Mouse (Mus musculus) midbrain, embryonic 15.5 days (tissue): ENCODE data around the gene Ostc. TPM values are rescaled to one million over a fixed set of nuclear protein-coding genes. Genes with fewer than 3 reads are reported as not detected.
A peak's percentile ranks its signal among the peaks of the same experiment; 100 is the strongest.

Experiments used
- ATAC-seq: fragments of 200-750 bp; cut with Nextera tagmentation; replicated peaks from 2 replicates; pipeline ENCODE4 v1.8.0; 2017; ENCODE audit warnings: moderate TSS enrichment
- H3K27ac ChIP-seq: fragments of 300-500 bp; sonication (generic); 2 replicates; pipeline ENCODE4 v1.5.1; 2015; ENCODE audit warnings: mild to moderate bottlenecking, inconsistent platforms
- H3K27me3 ChIP-seq: fragments of 300-500 bp; sonication (generic); replicated peaks from 2 replicates; pipeline ENCODE4 v1.6.1; 2015; ENCODE audit warnings: inconsistent platforms
- H3K36me3 ChIP-seq: fragments of 300-500 bp; sonication (generic); replicated peaks from 2 replicates; pipeline ENCODE4 v1.6.1; 2015; ENCODE audit warnings: inconsistent platforms
- H3K4me1 ChIP-seq: fragments of 300-500 bp; sonication (generic); 2 replicates; pipeline ENCODE4 v1.6.1; 2015; ENCODE audit warnings: inconsistent platforms
- H3K4me2 ChIP-seq: fragments of 300-500 bp; sonication (generic); 2 replicates; pipeline ENCODE4 v1.6.1; 2015; ENCODE audit warnings: inconsistent platforms, mild to moderate bottlenecking, moderate library complexity
- H3K4me3 ChIP-seq: fragments of 300-500 bp; sonication (generic); 2 replicates; pipeline ENCODE4 v1.5.1; 2015; ENCODE audit warnings: mild to moderate bottlenecking, inconsistent platforms
- H3K9ac ChIP-seq: fragments of 300-500 bp; sonication (generic); 2 replicates; pipeline ENCODE4 v1.6.1; 2015; ENCODE audit warnings: mild to moderate bottlenecking, inconsistent platforms
- H3K9me3 ChIP-seq: fragments of 300-500 bp; sonication (generic); 2 replicates; pipeline ENCODE4 v1.6.1; 2016; ENCODE audit warnings: inconsistent platforms
- WGBS: fragments of 180-500 bp; shearing (Covaris S2); methylation state at CpG from one replicate; pipeline ENCODE4 v1.1.7; 2015; ENCODE audit warnings: mixed read lengths; 5-methylcytosine and 5-hydroxymethylcytosine counted together
- polyA plus RNA-seq: library from polyadenylated mRNA; unstranded; fragments of >200 nt; fragmentation: Nextera tagmentation; extraction: Ambion mirVana; gene quantifications from 2 replicates; pipeline ENCODE4 v1.2.1, GENCODE M21; 2015

Gene Ostc
- polyA plus RNA-seq, 1 experiment from 2014 or later = 209 TPM

DNA sequence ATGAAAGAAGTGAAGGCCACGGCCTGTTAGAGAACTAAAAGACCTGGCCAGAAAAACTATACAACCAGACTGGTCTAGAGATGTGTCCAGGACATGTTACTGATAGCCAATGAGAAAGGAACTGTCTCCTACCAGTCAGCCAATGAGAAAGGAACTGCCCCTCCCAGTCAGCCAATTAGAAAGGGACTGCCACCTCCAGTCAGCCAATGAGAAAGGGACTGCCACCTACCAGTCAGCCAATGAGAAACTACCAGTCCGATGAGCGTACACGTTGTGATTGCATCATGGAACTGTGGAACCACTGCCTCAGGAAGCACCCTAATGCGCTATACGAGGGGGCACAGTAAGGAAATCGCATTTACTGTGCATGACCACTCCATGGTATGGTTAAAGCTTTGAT is 14.5 kb downstream of the Ostc start:
- Histone ChIP-seq H3K9me3 (no peaks in the 10 kb centered on the region), H3K4me1 (peaks cover 10% of the 10 kb centered on the region), H3K27me3 (no peaks in the 10 kb centered on the region), H3K4me2 (no peak overlapping the region), H3K4me3 (no peak overlapping the region), H3K27ac (no peak overlapping the region), H3K36me3 (peaks cover 4% of the 10 kb centered on the region; the same call in 1 of the 2 replicates), H3K9ac (no peak overlapping the region)
- 94% methylated on average over 7 of the region's 7 CpGs for WGBS
- ATAC-seq = no peak

- Histone ChIP-seq H3K27ac (no peak overlapping the region), H3K36me3 (peaks cover 4% of the 10 kb centered on the region; the same call in 1 of the 2 replicates), H3K4me3 (no peak overlapping the region), H3K9ac (no peak overlapping the region), H3K27me3 (no peaks in the 10 kb centered on the region), H3K4me2 (no peak overlapping the region), H3K4me1 (peaks cover 10% of the 10 kb centered on the region), H3K9me3 (no peaks in the 10 kb centered on the region)
- WGBS = 61% methylated on average over 9 of the region's 9 CpGs
- ATAC-seq = 0 out of 2 replicates have a peak, but pooled peaks have one; percentile 21
Observed at GRCm38 (mm10) chr3:130694041-130694593, 15.1 kb downstream of the Ostc start.

DNA sequence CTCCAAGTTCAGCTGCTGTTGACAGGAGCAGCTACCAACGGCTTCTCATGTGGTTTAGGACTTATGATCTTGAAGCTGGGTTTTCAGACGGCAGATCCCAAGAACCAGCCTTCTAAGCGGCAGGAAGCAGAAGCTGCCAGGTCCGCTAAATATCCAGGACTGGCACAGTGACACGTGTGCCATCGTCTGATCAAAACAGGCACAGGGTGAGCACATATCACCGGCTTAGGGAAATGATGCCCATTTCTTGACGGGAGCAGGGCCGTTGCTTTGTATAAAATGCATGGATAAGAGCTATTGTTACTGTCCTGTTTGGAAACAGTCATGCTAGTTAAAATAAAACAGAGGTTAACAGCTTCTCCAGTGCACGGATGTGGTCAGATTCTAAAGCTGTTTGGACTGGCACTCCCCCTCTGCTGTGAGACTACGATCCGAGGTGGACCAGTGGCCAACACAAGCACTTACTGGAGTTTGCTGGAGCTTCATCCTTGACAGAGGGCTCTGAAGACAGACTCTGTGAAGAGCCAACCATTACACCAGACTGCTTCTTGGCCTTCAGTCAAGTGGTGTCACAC is 17.6 kb downstream of the Ostc start:
- no peaks in the 10 kb centered on the region for H3K27me3 ChIP-seq
- no peaks in the 10 kb centered on the region for H3K9me3 ChIP-seq
- peaks cover 4% of the 10 kb centered on the region; the same call in 1 of the 2 replicates for H3K36me3 ChIP-seq
- H3K4me2 ChIP-seq = peak overlapping the region; percentile 53
- H3K9ac ChIP-seq = peak overlapping the region; percentile 25; the same call in 1 of the 2 replicates
- H3K27ac ChIP-seq = no peak overlapping the region
- peak overlapping the region; percentile 28 for H3K4me3 ChIP-seq
- ATAC-seq = no peak
- peaks cover 10% of the 10 kb centered on the region for H3K4me1 ChIP-seq
- 40% methylated on average over 12 of the region's 12 CpGs for WGBS

- H3K9ac ChIP-seq = peak overlapping the region; percentile 25
- no peak; the same call in 1 of the 2 replicates for ATAC-seq
- H3K4me1 ChIP-seq = peaks cover 10% of the 10 kb centered on the region
Observed at GRCm38 (mm10) chr3:130690834-130691595, 18.2 kb downstream of the Ostc start.

GRCm38 (mm10) chr3:130689630-130690029 is 19.6 kb downstream of the Ostc start:
- H3K9ac ChIP-seq = no peak overlapping the region
- ATAC-seq = peak; percentile 79
- no peak overlapping the region for H3K4me3 ChIP-seq
- WGBS = 18% methylated on average over 12 of the region's 12 CpGs
- peak overlapping the region; percentile 35 for H3K4me2 ChIP-seq
- peaks cover 10% of the 10 kb centered on the region for H3K4me1 ChIP-seq
- no peaks in the 10 kb centered on the region for H3K9me3 ChIP-seq
- no peaks in the 10 kb centered on the region for H3K36me3 ChIP-seq
- H3K27me3 ChIP-seq = no peaks in the 10 kb centered on the region
- H3K27ac ChIP-seq = no peak overlapping the region

More at GRCm38 (mm10) chr3:130690834-130691595, 18.2 kb downstream of the Ostc start:
- Histone ChIP-seq H3K9me3 (no peaks in the 10 kb centered on the region), H3K27ac (no peak overlapping the region), H3K4me2 (peak overlapping the region; percentile 53), H3K4me3 (peak overlapping the region; percentile 28), H3K36me3 (no peaks in the 10 kb centered on the region; the same call in 1 of the 2 replicates), H3K27me3 (no peaks in the 10 kb centered on the region)
- 13% methylated on average over 20 of the region's 20 CpGs for WGBS

- Histone ChIP-seq H3K27me3 (no peaks in the 10 kb centered on the region), H3K4me3 (no peak overlapping the region), H3K4me1 (peaks cover 10% of the 10 kb centered on the region), H3K36me3 (no peaks in the 10 kb centered on the region), H3K4me2 (no peak overlapping the region), H3K27ac (no peak overlapping the region), H3K9me3 (no peaks in the 10 kb centered on the region), H3K9ac (no peak overlapping the region)
- 100% methylated on average over 1 of the region's 1 CpGs for WGBS
- ATAC-seq = no peak
Observed at GRCm38 (mm10) chr3:130687051-130687450, 22.2 kb downstream of the Ostc start.

GRCm38 (mm10) chr3:130685014-130685366 is 24.3 kb downstream of the Ostc start:
- ATAC-seq = no peak
- H3K4me2 ChIP-seq = no peak overlapping the region
- 89% methylated on average over 8 of the region's 8 CpGs for WGBS

DNA sequence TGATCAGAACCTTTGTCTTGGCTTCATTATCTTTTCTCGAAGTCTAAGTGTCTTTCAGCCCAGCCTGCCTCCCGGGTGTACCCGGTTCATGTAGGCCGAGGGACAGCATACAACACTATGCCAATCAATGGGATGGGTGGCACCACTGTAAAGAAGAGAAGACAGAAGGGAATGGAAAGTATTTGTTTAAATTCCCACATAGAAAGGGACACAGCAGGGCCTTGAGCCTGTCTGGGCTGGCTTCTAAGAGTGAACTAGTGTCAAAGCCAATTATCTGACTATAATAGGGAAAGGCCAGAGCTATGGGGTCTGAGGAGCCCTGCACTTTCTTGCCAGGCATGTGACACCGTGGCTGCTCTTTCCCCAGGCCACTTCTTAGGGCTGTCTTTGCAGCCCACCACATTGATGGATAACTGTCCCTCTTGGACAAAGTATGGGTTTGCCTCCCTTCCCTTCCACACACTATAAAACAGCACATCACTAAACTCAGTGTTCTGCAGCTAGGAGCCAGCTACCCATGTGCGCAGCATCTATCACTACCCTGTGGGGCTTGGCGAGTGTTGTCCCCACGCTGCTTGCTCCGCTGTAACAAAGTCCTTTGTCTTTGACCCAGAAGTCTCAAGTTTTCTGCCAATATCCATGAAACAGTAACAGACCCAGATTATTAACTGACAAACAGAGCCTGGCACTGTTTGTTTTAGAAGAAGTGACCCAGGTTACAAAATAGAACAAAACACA is 24.8 kb downstream of the Ostc start:
- Histone ChIP-seq H3K27ac (no peak overlapping the region), H3K4me2 (no peak overlapping the region), H3K9me3 (no peaks in the 10 kb centered on the region), H3K36me3 (no peaks in the 10 kb centered on the region), H3K27me3 (no peaks in the 10 kb centered on the region), H3K4me1 (no peaks in the 10 kb centered on the region), H3K9ac (no peak overlapping the region), H3K4me3 (no peak overlapping the region)
- WGBS = 70% methylated on average over 9 of the region's 9 CpGs
- no peak for ATAC-seq

More at GRCm38 (mm10) chr3:130685014-130685366, 24.3 kb downstream of the Ostc start:
- no peak overlapping the region for H3K4me3 ChIP-seq
- no peaks in the 10 kb centered on the region for H3K27me3 ChIP-seq
- no peaks in the 10 kb centered on the region for H3K4me1 ChIP-seq
- H3K9ac ChIP-seq = no peak overlapping the region
- no peak overlapping the region for H3K27ac ChIP-seq
- no peaks in the 10 kb centered on the region for H3K36me3 ChIP-seq
- H3K9me3 ChIP-seq = no peaks in the 10 kb centered on the region

- H3K27ac ChIP-seq = no peak overlapping the region
- H3K4me2 ChIP-seq = no peak overlapping the region
- no peaks in the 10 kb centered on the region for H3K9me3 ChIP-seq
- H3K9ac ChIP-seq = no peak overlapping the region
- no peaks in the 10 kb centered on the region for H3K36me3 ChIP-seq
- no peaks in the 10 kb centered on the region for H3K27me3 ChIP-seq
- ATAC-seq = no peak
- no peaks in the 10 kb centered on the region for H3K4me1 ChIP-seq
- 77% methylated on average over 8 of the region's 8 CpGs for WGBS
- no peak overlapping the region for H3K4me3 ChIP-seq
Observed at GRCm38 (mm10) chr3:130683836-130684235, 25.4 kb downstream of the Ostc start.

- WGBS = 87% methylated on average over 9 of the region's 9 CpGs
- no peaks in the 10 kb centered on the region for H3K4me1 ChIP-seq
- ATAC-seq = no peak
- H3K27ac ChIP-seq = no peak overlapping the region
- no peak overlapping the region for H3K4me2 ChIP-seq
- H3K9me3 ChIP-seq = no peaks in the 10 kb centered on the region
- no peak overlapping the region for H3K4me3 ChIP-seq
- H3K27me3 ChIP-seq = no peaks in the 10 kb centered on the region
- no peaks in the 10 kb centered on the region for H3K36me3 ChIP-seq
- no peak overlapping the region for H3K9ac ChIP-seq
Observed at GRCm38 (mm10) chr3:130682183-130682582, 27.1 kb downstream of the Ostc start.

DNA sequence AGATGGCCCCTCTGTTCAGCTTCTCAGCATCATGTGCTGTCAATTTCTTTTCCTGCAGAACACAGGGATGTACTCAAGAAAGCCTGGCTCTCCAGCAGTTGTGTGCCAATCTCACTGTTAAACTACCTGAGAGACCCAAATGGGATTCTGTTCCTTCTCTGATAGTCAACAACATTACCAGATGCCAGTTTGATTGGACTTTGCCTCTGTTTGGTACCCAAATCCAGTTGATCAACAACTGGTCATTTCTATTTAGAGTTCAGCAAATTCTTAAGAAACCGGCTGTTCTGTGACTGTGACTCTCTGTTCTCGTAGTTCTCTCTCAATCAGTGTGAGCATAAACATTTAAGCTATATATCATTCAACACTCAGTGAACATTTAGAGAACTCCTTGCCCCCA is 28.0 kb downstream of the Ostc start:
- Histone ChIP-seq H3K9ac (no peak overlapping the region), H3K27ac (no peak overlapping the region), H3K36me3 (no peaks in the 10 kb centered on the region), H3K4me3 (no peak overlapping the region), H3K4me1 (no peaks in the 10 kb centered on the region), H3K4me2 (no peak overlapping the region), H3K27me3 (no peaks in the 10 kb centered on the region), H3K9me3 (no peaks in the 10 kb centered on the region)
- ATAC-seq = no peak
- 91% methylated on average over 2 of the region's 2 CpGs for WGBS
